10 mouse cellular contexts compared by ENCODE assay signal in genomic region chr13:44306275-44307050, GRCm38 (mm10).
A peak's percentile ranks its signal among the peaks of the same experiment; 100 is the strongest.
DNase-seq lines count a peak whose midpoint lies in the region; ATAC-seq and TF ChIP-seq lines count a peak whose summit lies in the region.
"Had no signal": no experiment of that assay in that cellular context is flagged by ENCODE, and none has a peak within 500 bp of the region (broad histone marks: within the 10 kb centered on the region; RNA-seq: fewer than 3 reads in every experiment).

No protein-coding gene starts in this region.

- peak overlapping the region; percentile 29 for H3K4me3 ChIP-seq in gastrocnemius, adult 2 months
- H3K4me3 ChIP-seq: erythroblast, embryonic 14.5 days; limb, embryonic 12.5 days had no signal

- peak overlapping the region; percentile 95 for H3K27ac ChIP-seq in gastrocnemius, adult 2 months
- H3K27ac ChIP-seq: limb, embryonic 12.5 days had no signal

- peak; percentile 48 for DNase-seq in layer of hippocampus, adult 11-12 months (ENCODE audit: low spot score)
- no peak for DNase-seq in layer of hippocampus, adult 9-10 months (ENCODE audit: low spot score)
- peak; percentile 86 for DNase-seq in adrenal gland, adult 2 months
- peak; percentile 91 for DNase-seq in gastrocnemius, adult 2 months
- peak; percentile 23 to 34 for DNase-seq in left cerebral cortex, postnatal 14 days (ENCODE audit: low spot score in 2 of 2)
- no peak for DNase-seq in embryo, embryonic 10 days (ENCODE audit: low spot score)
- no peak for DNase-seq in thymus, postnatal 4 days

- TF ChIP-seq CTCF in gastrocnemius, adult 2 months (IDR thresholded peaks at IDR 0.05) = no peak

- no peak for ATAC-seq in megakaryocyte progenitor cell, adult 5-6 weeks (replicated peaks; ENCODE audit: poor library complexity)

- intact Hi-C loops in gastrocnemius, adult 2 months (cut with DNase I) = loop anchor here (1.0 to 10.0 kb wide), 4 partner anchors 78 to 528 kb away; no protein-coding TSS in a partner anchor
- intact Hi-C loops in left cerebral cortex, postnatal 14 days (cut with DNase I) = no loop called here

Comparison
In these comparisons a context has a peak if more than half of its experiments do, and no peak if none do; other contexts are left out.
1. DNase-seq: peak in layer of hippocampus, adult 11-12 months (single experiment), adrenal gland, adult 2 months (single experiment), gastrocnemius, adult 2 months (single experiment) and left cerebral cortex, postnatal 14 days (2 of 2); none in layer of hippocampus, adult 9-10 months (single experiment), embryo, embryonic 10 days (single experiment) and thymus, postnatal 4 days (single experiment).